Mouse (Mus musculus): ENCODE measurements at regions not wholly inside any gene's neighbourhood (a gene's known extent, or its start where the extent isn't known, plus 50 kb on each side); places are given as distances from the start of the nearest gene placed in this dataset.

DNA sequence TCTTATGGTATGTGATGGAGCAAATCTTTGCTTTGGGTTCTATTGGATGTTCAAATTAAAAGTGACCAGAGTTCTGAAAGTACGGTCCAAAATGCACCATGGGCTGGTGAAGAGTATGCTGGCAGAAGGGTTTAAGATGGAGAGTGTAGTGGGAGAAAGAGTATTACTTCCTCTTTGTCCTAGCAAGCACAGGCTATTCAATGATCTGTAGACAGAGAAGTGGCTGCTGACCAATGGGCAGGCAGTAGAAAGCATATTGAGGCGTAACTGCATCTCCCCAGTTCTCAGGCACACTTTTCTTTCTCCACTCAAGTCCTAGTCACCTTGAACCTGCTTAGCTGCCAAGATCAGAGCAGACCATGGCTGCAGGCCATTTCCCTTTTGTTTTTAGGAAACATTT, 510.3 kb upstream of the Gm19410 start:
- Histone ChIP-seq H3K9ac (no peak overlapping the region), H3K9me3 (peaks cover 4% of the 10 kb centered on the region; the same call in 1 of the 2 replicates), H3K4me3 (no peak overlapping the region), H3K36me3 (no peaks in the 10 kb centered on the region), H3K4me1 (replicated peaks) (no peaks in the 10 kb centered on the region), H3K27ac (replicated peaks) (no peak overlapping the region), H3K4me2 (no peak overlapping the region), H3K27me3 (no peaks in the 10 kb centered on the region)
- no peak for ATAC-seq (ENCODE audit: low FRiP score, low read depth)
- WGBS = 100% methylated on average over 2 of the region's 2 CpGs

- Histone ChIP-seq H3K27ac (replicated peaks) (no peak overlapping the region), H3K36me3 (no peaks in the 10 kb centered on the region), H3K27me3 (no peaks in the 10 kb centered on the region), H3K4me1 (replicated peaks) (no peaks in the 10 kb centered on the region), H3K9ac (no peak overlapping the region), H3K4me2 (no peak overlapping the region), H3K9me3 (peaks cover 1% of the 10 kb centered on the region; the same call in 1 of the 2 replicates), H3K4me3 (no peak overlapping the region)
- WGBS = 60% methylated on average over 4 of the region's 4 CpGs
- ATAC-seq (ENCODE audit: low FRiP score, low read depth) = no peak
Observed at GRCm38 (mm10) chr8:35256958-35257357, 508.6 kb upstream of the Gm19410 start.

- Histone ChIP-seq H3K4me2 (no peak overlapping the region), H3K4me3 (no peak overlapping the region), H3K4me1 (replicated peaks) (no peaks in the 10 kb centered on the region), H3K9me3 (no peaks in the 10 kb centered on the region), H3K27me3 (no peaks in the 10 kb centered on the region), H3K36me3 (no peaks in the 10 kb centered on the region), H3K27ac (replicated peaks) (no peak overlapping the region), H3K9ac (no peak overlapping the region)
- no peak for ATAC-seq (ENCODE audit: low FRiP score, low read depth)
- WGBS = 82% methylated on average over 5 of the region's 5 CpGs
Observed at GRCm38 (mm10) chr8:35268221-35268620, 497.4 kb upstream of the Gm19410 start.

DNA sequence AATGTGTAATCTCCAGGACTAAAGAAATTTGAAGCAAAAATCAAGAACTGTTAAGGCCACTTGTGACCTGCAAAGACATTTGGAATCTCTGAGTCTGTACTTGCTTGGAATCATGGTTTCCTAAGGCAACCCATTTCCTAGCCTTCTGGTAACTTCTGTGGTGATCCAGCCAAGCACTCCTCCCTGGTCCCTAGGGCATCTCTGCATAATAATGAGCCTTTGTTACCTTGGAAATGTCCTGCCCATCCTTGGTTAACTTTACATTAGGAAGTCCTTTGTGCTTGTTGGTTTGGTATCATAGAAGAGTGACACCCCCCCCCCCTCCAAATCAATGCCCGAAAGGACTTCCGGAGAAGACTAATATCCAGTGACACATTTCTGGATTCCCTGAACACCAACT, 496.6 kb upstream of the Gm19410 start:
- no peak for ATAC-seq (ENCODE audit: low FRiP score, low read depth)
- Histone ChIP-seq H3K4me2 (no peak overlapping the region), H3K9me3 (no peaks in the 10 kb centered on the region), H3K27ac (replicated peaks) (no peak overlapping the region), H3K4me1 (replicated peaks) (no peaks in the 10 kb centered on the region), H3K4me3 (no peak overlapping the region), H3K9ac (no peak overlapping the region), H3K27me3 (no peaks in the 10 kb centered on the region), H3K36me3 (no peaks in the 10 kb centered on the region)
- WGBS = 93% methylated on average over 2 of the region's 2 CpGs

DNA sequence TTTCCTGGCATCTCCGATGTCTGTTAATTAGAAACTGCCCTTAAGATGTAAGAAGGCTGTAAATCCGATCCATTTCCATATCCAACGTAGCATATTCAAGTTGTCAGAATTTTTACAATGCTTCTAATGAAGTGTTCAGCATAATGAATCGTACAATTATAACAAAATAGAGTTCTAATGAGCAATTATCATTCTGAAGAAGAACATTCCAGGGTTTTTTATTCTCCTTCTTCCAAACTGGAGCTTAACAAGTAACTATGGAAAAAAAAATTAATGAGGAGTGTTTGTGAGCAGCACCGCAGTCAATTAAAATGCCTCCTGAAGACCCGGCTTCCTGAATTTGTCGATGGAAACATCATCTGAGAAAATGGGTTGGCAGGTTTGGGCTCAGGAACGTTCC, 489.6 kb upstream of the Gm19410 start:
- WGBS = 77% methylated on average over 8 of the region's 8 CpGs
- Histone ChIP-seq H3K4me2 (no peak overlapping the region), H3K27ac (replicated peaks) (no peak overlapping the region), H3K27me3 (no peaks in the 10 kb centered on the region), H3K9me3 (no peaks in the 10 kb centered on the region), H3K36me3 (no peaks in the 10 kb centered on the region), H3K9ac (no peak overlapping the region), H3K4me3 (no peak overlapping the region), H3K4me1 (replicated peaks) (no peaks in the 10 kb centered on the region)
- no peak for ATAC-seq (ENCODE audit: low FRiP score, low read depth)

DNA sequence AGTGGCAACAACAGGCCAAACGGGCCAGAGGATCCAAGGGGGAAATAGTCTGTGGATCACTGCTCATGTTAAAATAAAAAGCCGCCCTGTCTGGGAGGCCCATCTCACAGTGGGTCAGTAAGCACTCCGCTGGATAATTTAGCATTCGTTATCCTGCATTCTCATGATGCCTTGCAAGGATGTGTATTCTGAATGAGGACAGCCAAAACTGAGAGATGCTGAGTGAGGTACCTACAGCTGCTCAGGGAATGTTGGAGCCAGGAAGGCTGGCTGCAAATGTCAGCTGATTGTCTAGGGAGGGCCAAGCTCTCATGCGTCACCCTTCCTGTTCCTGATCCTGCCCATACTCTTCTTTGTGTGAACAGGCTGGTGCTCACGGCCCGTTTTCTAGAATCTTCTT, 489.1 kb upstream of the Gm19410 start:
- no peak for ATAC-seq (ENCODE audit: low FRiP score, low read depth)
- no peaks in the 10 kb centered on the region for H3K4me1 ChIP-seq (replicated peaks)
- H3K9me3 ChIP-seq = no peaks in the 10 kb centered on the region
- H3K4me2 ChIP-seq = no peak overlapping the region
- no peak overlapping the region for H3K27ac ChIP-seq (replicated peaks)
- 80% methylated on average over 7 of the region's 7 CpGs for WGBS
- H3K9ac ChIP-seq = no peak overlapping the region
- H3K36me3 ChIP-seq = no peaks in the 10 kb centered on the region
- no peak overlapping the region for H3K4me3 ChIP-seq
- no peaks in the 10 kb centered on the region for H3K27me3 ChIP-seq

DNA sequence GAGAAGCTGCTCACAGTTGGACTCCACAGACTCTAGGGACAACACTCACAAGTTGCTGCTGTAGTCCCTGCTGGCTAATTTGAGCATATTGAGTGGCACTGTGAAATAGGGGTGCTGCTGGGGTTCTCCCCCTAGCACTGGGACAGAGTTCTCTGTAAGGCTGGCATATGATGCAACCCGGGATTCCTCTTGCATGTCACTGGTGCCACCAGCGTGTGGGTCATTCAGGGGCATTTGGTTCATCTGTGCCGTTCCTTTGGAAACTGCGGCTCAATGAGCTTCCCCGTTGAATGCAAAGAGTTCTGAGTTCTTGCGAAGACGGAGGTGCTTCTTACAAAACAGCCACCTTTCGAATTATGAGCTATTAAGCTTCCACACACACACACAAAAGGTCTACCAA, 486.6 kb upstream of the Gm19410 start:
- no peak overlapping the region for H3K27ac ChIP-seq (replicated peaks)
- 90% methylated on average over 8 of the region's 8 CpGs for WGBS
- H3K4me3 ChIP-seq = no peak overlapping the region
- no peaks in the 10 kb centered on the region for H3K36me3 ChIP-seq
- no peak for ATAC-seq (ENCODE audit: low FRiP score, low read depth)
- no peaks in the 10 kb centered on the region for H3K9me3 ChIP-seq
- no peaks in the 10 kb centered on the region for H3K27me3 ChIP-seq
- no peak overlapping the region for H3K4me2 ChIP-seq
- no peak overlapping the region for H3K9ac ChIP-seq
- H3K4me1 ChIP-seq (replicated peaks) = no peaks in the 10 kb centered on the region

- no peaks in the 10 kb centered on the region for H3K4me1 ChIP-seq (replicated peaks)
- H3K9ac ChIP-seq = no peak overlapping the region
- no peaks in the 10 kb centered on the region for H3K27me3 ChIP-seq
- no peaks in the 10 kb centered on the region for H3K36me3 ChIP-seq
- H3K27ac ChIP-seq (replicated peaks) = no peak overlapping the region
- H3K4me2 ChIP-seq = no peak overlapping the region
- 92% methylated on average over 6 of the region's 6 CpGs for WGBS
- no peak for ATAC-seq (ENCODE audit: low FRiP score, low read depth)
- no peak overlapping the region for H3K4me3 ChIP-seq
- no peaks in the 10 kb centered on the region for H3K9me3 ChIP-seq
Observed at GRCm38 (mm10) chr8:35280741-35281140, 484.8 kb upstream of the Gm19410 start.

- H3K4me3 ChIP-seq = no peak overlapping the region
- H3K27ac ChIP-seq (replicated peaks) = no peak overlapping the region
- no peaks in the 10 kb centered on the region for H3K36me3 ChIP-seq
- H3K9ac ChIP-seq = no peak overlapping the region
- no peaks in the 10 kb centered on the region for H3K27me3 ChIP-seq
- no peak for ATAC-seq (ENCODE audit: low FRiP score, low read depth)
- no peaks in the 10 kb centered on the region for H3K4me1 ChIP-seq (replicated peaks)
- 87% methylated on average over 9 of the region's 9 CpGs for WGBS
- no peak overlapping the region for H3K4me2 ChIP-seq
- no peaks in the 10 kb centered on the region for H3K9me3 ChIP-seq
Observed at GRCm38 (mm10) chr8:35283366-35283765, 482.2 kb upstream of the Gm19410 start.

DNA sequence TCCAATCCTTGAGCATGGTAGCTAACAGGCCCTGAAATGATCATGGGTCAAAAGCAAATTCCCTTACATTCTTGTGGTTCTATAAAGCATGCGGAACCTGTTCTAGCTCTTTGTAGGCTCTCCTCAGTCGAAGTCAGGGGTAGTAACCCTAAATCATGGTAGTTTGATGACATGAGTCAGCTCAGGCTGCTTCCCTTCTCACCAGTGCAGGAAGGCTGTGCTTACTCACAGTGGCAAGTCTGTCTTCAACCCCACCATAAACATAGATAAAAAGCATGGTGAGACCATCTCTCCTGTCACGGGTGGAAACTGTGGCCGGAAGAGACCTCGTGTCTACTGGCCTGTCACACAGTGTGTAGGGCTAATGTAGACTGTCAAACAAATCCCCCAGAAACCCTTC, 476.6 kb upstream of the Gm19410 start:
- Histone ChIP-seq H3K4me1 (replicated peaks) (no peaks in the 10 kb centered on the region; the same call in 1 of the 2 replicates), H3K4me2 (no peak overlapping the region), H3K27me3 (no peaks in the 10 kb centered on the region), H3K36me3 (no peaks in the 10 kb centered on the region), H3K9me3 (no peaks in the 10 kb centered on the region), H3K4me3 (no peak overlapping the region), H3K27ac (replicated peaks) (no peak overlapping the region), H3K9ac (no peak overlapping the region)
- WGBS = 77% methylated on average over 5 of the region's 5 CpGs
- ATAC-seq (ENCODE audit: low FRiP score, low read depth) = no peak

- Histone ChIP-seq H3K27me3 (no peaks in the 10 kb centered on the region), H3K27ac (replicated peaks) (no peak overlapping the region), H3K4me1 (replicated peaks) (no peaks in the 10 kb centered on the region; the same call in 1 of the 2 replicates), H3K4me3 (no peak overlapping the region), H3K9me3 (no peaks in the 10 kb centered on the region), H3K36me3 (no peaks in the 10 kb centered on the region), H3K9ac (no peak overlapping the region), H3K4me2 (no peak overlapping the region)
- ATAC-seq (ENCODE audit: low FRiP score, low read depth) = no peak
- 91% methylated on average over 4 of the region's 4 CpGs for WGBS
Observed at GRCm38 (mm10) chr8:35289967-35290366, 475.6 kb upstream of the Gm19410 start.

DNA sequence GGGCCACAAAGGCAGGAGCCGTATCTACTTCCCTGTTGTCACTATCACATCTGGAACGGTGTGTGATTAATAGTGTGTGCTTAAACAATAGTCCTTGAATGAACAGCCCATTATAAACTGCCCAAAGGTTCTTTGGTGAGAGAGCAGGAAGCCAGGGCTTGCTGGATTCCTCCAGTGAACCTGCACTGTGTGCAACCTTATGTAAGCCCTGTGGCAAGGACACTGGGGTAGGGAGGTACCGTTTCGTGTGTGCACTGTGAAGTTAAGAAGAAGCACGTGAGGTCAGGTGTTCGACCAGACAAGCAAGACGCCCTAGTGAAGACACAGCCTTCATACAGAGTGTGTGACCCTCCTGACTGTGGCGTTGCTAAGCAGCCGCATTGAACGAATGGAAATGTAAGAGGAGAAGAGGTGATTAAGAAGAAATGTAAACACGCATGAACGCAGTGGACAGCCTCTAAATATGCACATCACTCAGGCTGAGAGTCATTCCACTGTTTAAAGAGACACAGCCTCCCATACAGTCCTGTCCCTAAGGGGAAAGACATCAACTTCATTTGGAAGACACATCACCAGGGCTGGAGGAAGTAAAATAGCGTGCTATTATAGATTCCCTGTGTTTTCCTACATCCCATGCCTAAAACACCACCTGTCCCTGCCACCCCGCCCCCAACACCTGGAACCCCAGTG, 472.0 kb upstream of the Gm19410 start:
- Histone ChIP-seq H3K4me3 (no peak overlapping the region), H3K9me3 (no peaks in the 10 kb centered on the region), H3K4me2 (no peak overlapping the region), H3K27ac (replicated peaks) (no peak overlapping the region), H3K4me1 (replicated peaks) (no peaks in the 10 kb centered on the region; the same call in 1 of the 2 replicates), H3K9ac (no peak overlapping the region), H3K27me3 (no peaks in the 10 kb centered on the region), H3K36me3 (no peaks in the 10 kb centered on the region)
- WGBS = 59% methylated on average over 14 of the region's 14 CpGs
- peak; percentile 48; the same call in 1 of the 2 replicates for ATAC-seq (ENCODE audit: low FRiP score, low read depth)

DNA sequence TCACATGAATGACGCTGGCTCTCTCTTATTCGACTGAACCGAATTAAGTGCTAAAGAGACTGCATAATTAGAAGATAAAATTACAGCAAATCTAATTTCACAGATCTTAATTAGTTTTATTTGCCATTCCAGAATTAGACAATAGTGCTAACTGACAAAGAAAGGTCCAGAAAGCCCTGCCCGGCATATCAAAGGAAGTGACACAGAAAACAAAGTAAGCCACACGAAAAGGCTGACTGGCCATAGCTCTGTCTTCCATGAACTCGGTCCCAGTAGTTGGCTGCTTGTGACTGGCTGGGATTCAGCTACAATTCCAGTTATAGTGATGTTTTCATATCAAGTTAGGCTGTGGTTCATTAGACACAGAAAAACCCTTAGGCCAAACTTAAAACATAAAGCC, 468.7 kb upstream of the Gm19410 start:
- Histone ChIP-seq H3K4me1 (replicated peaks) (peaks cover 9% of the 10 kb centered on the region), H3K4me2 (no peak overlapping the region), H3K9me3 (no peaks in the 10 kb centered on the region), H3K27ac (replicated peaks) (no peak overlapping the region), H3K27me3 (no peaks in the 10 kb centered on the region), H3K4me3 (no peak overlapping the region), H3K9ac (no peak overlapping the region), H3K36me3 (no peaks in the 10 kb centered on the region)
- no peak for ATAC-seq (ENCODE audit: low FRiP score, low read depth)
- 63% methylated on average over 6 of the region's 6 CpGs for WGBS
